Mouse (Mus musculus) stomach, postnatal 0 days (tissue): ENCODE measurements around the gene 4930503B20Rik.

Source experiments
- CTCF ChIP-seq: IDR thresholded peaks from 2 replicates; pipeline ENCODE4 v1.5.1; 2016; ENCODE audit warnings: antibody characterized with exemption, low read depth, mild to moderate bottlenecking, moderate library complexity
- EP300 ChIP-seq: optimal IDR thresholded peaks from 2 replicates; pipeline ENCODE3; 2016; ENCODE audit warnings: antibody characterized with exemption

- no peak for TF ChIP-seq CTCF
- no peak for TF ChIP-seq EP300
Measured at GRCm38 (mm10) chr3:146698982-146699381, 47.9 kb upstream of the 4930503B20Rik start.
